Mouse (Mus musculus): ENCODE measurements around the gene 2610028H24Rik. TPM values are rescaled to one million over a fixed set of nuclear protein-coding genes. Genes with fewer than 3 reads are reported as not detected.

The 2610028H24Rik gene
- total and polyA plus RNA-seq, 3 experiments, result 0.25 TPM; not detected in 2

GRCm38 (mm10) chr10:76493527-76493926 is 44.6 kb downstream of the 2610028H24Rik start:
- no peaks in the 10 kb centered on the region for H3K9me3 ChIP-seq (replicated peaks; ENCODE audit: low read length)
- TF ChIP-seq MEF2A (IDR thresholded peaks at IDR 0.05; ENCODE audit: borderline replicate concordance, low read depth, low read length) (no peak), NRF1 (IDR thresholded peaks at IDR 0.05; ENCODE audit: low read depth, low read length) (no peak), SIN3A (IDR thresholded peaks at IDR 0.05; ENCODE audit: low read length) (no peak), ETS1 (conservative IDR thresholded peaks at IDR 0.05; ENCODE audit: low read depth, low read length) (no peak), IRF4 (IDR thresholded peaks at IDR 0.05; ENCODE audit: low read depth, low read length) (no peak), E2F4 (IDR thresholded peaks at IDR 0.05; ENCODE audit: insufficient replicate concordance, low read depth, low read length) (no peak), NELFE (IDR thresholded peaks at IDR 0.05; ENCODE audit: low read depth, low read length) (no peak), CTCF (conservative IDR thresholded peaks at IDR 0.05 in 1 of 2, IDR thresholded peaks at IDR 0.05 in 1 of 2; ENCODE audit: low read depth in 2 of 2, low read length in 2 of 2) (no peak; a peak in 1 of 4 replicates), POLR2AphosphoS2 (IDR thresholded peaks at IDR 0.05; ENCODE audit: low read depth, low read length) (no peak)
- in situ Hi-C loops (cut with MboI; ENCODE audit: low pct_ligation_motif_present, low pct_unique_long_range_greater_than_20kb, low sequenced_read_pairs) (no loop called here), dilution Hi-C loops (cut with MboI; ENCODE audit: extremely low pct_ligation_motif_present, extremely low pct_unique_long_range_greater_than_20kb, low sequenced_read_pairs) (no loop called here)
- peaks cover 68 to 90% of the 10 kb centered on the region in 2 experiments for H3K36me3 ChIP-seq (replicated peaks in 1 of 2; ENCODE audit: control insufficient read depth in 1 of 2, insufficient read depth in 1 of 2, low read length in 1 of 2)
- no peaks in the 10 kb centered on the region for H3K79me2 ChIP-seq (replicated peaks; ENCODE audit: control insufficient read depth, extremely low read depth, insufficient read depth, poor library complexity, severe bottlenecking)
- H3K4me3 ChIP-seq (replicated peaks in 1 of 3; ENCODE audit: low read depth in 2 of 3, low read length in 2 of 3, poor library complexity in 1 of 3), result no peak overlapping the region
- H3K27ac ChIP-seq (ENCODE audit: insufficient read depth, low read depth), result no peak overlapping the region
- H3K4me2 ChIP-seq (ENCODE audit: insufficient read depth, low read depth, poor library complexity, severe bottlenecking), result no peak overlapping the region
- no peaks in the 10 kb centered on the region for H3K27me3 ChIP-seq (replicated peaks)
- DNase-seq (ENCODE audit: extremely low read depth), result no peak
- no peak overlapping the region for H3K9ac ChIP-seq (ENCODE audit: insufficient read depth, low read depth)
- H3K4me1 ChIP-seq (ENCODE audit: control insufficient read depth in 1 of 2, insufficient read depth in 2 of 2), result no peaks in the 10 kb centered on the region

DNA sequence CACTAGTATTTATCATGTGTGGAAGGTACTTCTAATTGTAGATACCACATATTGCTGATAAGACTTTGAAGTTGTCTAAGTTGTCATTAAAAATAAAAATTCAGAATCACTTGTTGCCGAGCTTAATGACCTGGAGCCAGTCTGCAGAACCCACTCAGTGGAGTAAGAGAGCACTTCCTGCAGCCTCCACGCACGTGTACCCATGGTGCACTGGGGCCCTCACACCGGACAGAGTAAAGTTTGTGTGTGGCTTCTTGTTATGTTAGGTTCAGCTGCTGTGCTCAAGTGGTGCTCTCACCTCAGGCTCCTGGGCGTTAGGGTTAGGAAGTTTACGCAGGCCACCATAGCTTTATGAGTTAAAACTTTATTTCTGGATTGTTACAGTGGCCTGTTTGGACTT is 46.6 kb downstream of the 2610028H24Rik start:
- dilution Hi-C loops (cut with MboI; ENCODE audit: extremely low pct_ligation_motif_present, extremely low pct_unique_long_range_greater_than_20kb, low sequenced_read_pairs), result no loop called here

More for the DNA sequence above, 46.6 kb downstream of the 2610028H24Rik start:
- H3K9me3 ChIP-seq (replicated peaks; ENCODE audit: low read length), result no peaks in the 10 kb centered on the region
- H3K36me3 ChIP-seq (replicated peaks in 1 of 2; ENCODE audit: control insufficient read depth in 1 of 2, insufficient read depth in 1 of 2, low read length in 1 of 2), result peaks cover 65 to 90% of the 10 kb centered on the region in 2 experiments
- no peak overlapping the region for H3K4me2 ChIP-seq (ENCODE audit: insufficient read depth, low read depth, poor library complexity, severe bottlenecking)
- TF ChIP-seq POLR2AphosphoS2 (IDR thresholded peaks at IDR 0.05; ENCODE audit: low read depth, low read length) (no peak), ZNF384 (IDR thresholded peaks at IDR 0.05; ENCODE audit: low read depth, low read length) (no peak), HCFC1 (IDR thresholded peaks at IDR 0.05; ENCODE audit: low read depth, low read length) (no peak), MAX (IDR thresholded peaks at IDR 0.05; ENCODE audit: low read length) (no peak), KAT2A (IDR thresholded peaks at IDR 0.05; ENCODE audit: insufficient replicate concordance, low read length) (no peak), UBTF (IDR thresholded peaks at IDR 0.05; ENCODE audit: low read depth, low read length) (no peak), POLR2A (IDR thresholded peaks at IDR 0.05; ENCODE audit: low read depth, low read length) (no peak), MXI1 (IDR thresholded peaks at IDR 0.05; ENCODE audit: low read depth, low read length) (no peak), USF1 (IDR thresholded peaks at IDR 0.05; ENCODE audit: low read depth, low read length) (no peak), RAD21 (IDR thresholded peaks at IDR 0.05; ENCODE audit: low read depth, low read length) (no peak), IRF4 (IDR thresholded peaks at IDR 0.05; ENCODE audit: low read depth, low read length) (no peak), CHD2 (IDR thresholded peaks at IDR 0.05; ENCODE audit: low read length) (no peak), SMC3 (IDR thresholded peaks at IDR 0.05; ENCODE audit: low read depth, low read length) (no peak), MYC (IDR thresholded peaks at IDR 0.05; ENCODE audit: low read depth, low read length) (no peak), ZMIZ1 (IDR thresholded peaks at IDR 0.05; ENCODE audit: low read depth, low read length) (no peak), GABPA (IDR thresholded peaks at IDR 0.05; ENCODE audit: insufficient replicate concordance, low read depth, low read length) (no peak), JUND (conservative IDR thresholded peaks at IDR 0.05; ENCODE audit: low read depth, low read length) (no peak)
- DNase-seq (ENCODE audit: extremely low read depth), result no peak
- H3K79me2 ChIP-seq (replicated peaks; ENCODE audit: control insufficient read depth, extremely low read depth, insufficient read depth, poor library complexity, severe bottlenecking), result no peaks in the 10 kb centered on the region
- no peak overlapping the region for H3K9ac ChIP-seq (ENCODE audit: insufficient read depth, low read depth)
- H3K4me3 ChIP-seq (replicated peaks in 1 of 3; ENCODE audit: low read depth in 2 of 3, low read length in 2 of 3, poor library complexity in 1 of 3), result no peak overlapping the region
- no peaks in the 10 kb centered on the region for H3K4me1 ChIP-seq (ENCODE audit: control insufficient read depth in 1 of 2, insufficient read depth in 2 of 2)
- in situ Hi-C loops (cut with MboI; ENCODE audit: low pct_ligation_motif_present, low pct_unique_long_range_greater_than_20kb, low sequenced_read_pairs), result no loop called here
- no peak overlapping the region for H3K27ac ChIP-seq (ENCODE audit: insufficient read depth, low read depth)
- no peaks in the 10 kb centered on the region for H3K27me3 ChIP-seq (replicated peaks)
